ENCODE assay signal across 8 mouse cellular contexts in genomic region chr3:131364632-131365446, GRCm38 (mm10).
A peak's percentile ranks its signal among the peaks of the same experiment; 100 is the strongest.
DNase-seq lines count a peak whose midpoint lies in the region; ATAC-seq and TF ChIP-seq lines count a peak whose summit lies in the region.
"Had no signal": no experiment of that assay in that cellular context is flagged by ENCODE, and none has a peak within 500 bp of the region (broad histone marks: within the 10 kb centered on the region; RNA-seq: fewer than 3 reads in every experiment).

No protein-coding gene starts in this region.

- no peak overlapping the region for H3K9ac ChIP-seq in embryonic facial prominence, embryonic 11.5 days (replicated peaks; ENCODE audit: low read length)
- H3K9ac ChIP-seq in intestine, embryonic 15.5 days: no peak overlapping the region
- H3K9ac ChIP-seq in lung, embryonic 14.5 days: no peak overlapping the region
- H3K9ac ChIP-seq in forebrain, embryonic 14.5 days (ENCODE audit: low read length): no peak overlapping the region
- H3K9ac ChIP-seq: embryonic facial prominence, embryonic 15.5 days had no signal

- H3K4me3 ChIP-seq in embryonic facial prominence, embryonic 11.5 days (ENCODE audit: low read depth, low read length): no peak overlapping the region
- H3K4me3 ChIP-seq in intestine, embryonic 15.5 days (replicated peaks): peak overlapping the region; percentile 13
- peak overlapping the region; percentile 12 for H3K4me3 ChIP-seq in lung, embryonic 14.5 days (ENCODE audit: low read depth, low read length)
- H3K4me3 ChIP-seq in forebrain, embryonic 14.5 days (ENCODE audit: low read depth, low read length): no peak overlapping the region
- H3K4me3 ChIP-seq: embryonic facial prominence, embryonic 15.5 days had no signal

- no peak overlapping the region for H3K27ac ChIP-seq in embryonic facial prominence, embryonic 11.5 days (replicated peaks; ENCODE audit: low read depth, low read length)
- peak overlapping the region; percentile 65 for H3K27ac ChIP-seq in intestine, embryonic 15.5 days
- 0 out of 2 replicates have a peak overlapping the region, but pooled peaks have one; percentile 9 for H3K27ac ChIP-seq in lung, embryonic 14.5 days (ENCODE audit: low read depth)
- no peak overlapping the region for H3K27ac ChIP-seq in forebrain, embryonic 14.5 days (ENCODE audit: low read depth, low read length)
- H3K27ac ChIP-seq: embryonic facial prominence, embryonic 15.5 days had no signal

- peak; percentile 53 for DNase-seq in adrenal gland, adult 8-10 months
- DNase-seq in embryonic facial prominence, embryonic 11.5 days (ENCODE audit: low spot score): peak; percentile 60
- peak; percentile 69 for DNase-seq in lung, embryonic 14.5 days
- no peak for DNase-seq in forebrain, embryonic 14.5 days (ENCODE audit: low spot score)
- DNase-seq in right cerebral cortex, postnatal 25 days: no peak

- 0 out of 2 replicates have a peak, but pooled peaks have one; percentile 44 for ATAC-seq in embryonic facial prominence, embryonic 11.5 days (replicated peaks; ENCODE audit: insufficient number of reproducible peaks, low FRiP score, low TSS enrichment, low read depth)
- ATAC-seq in intestine, embryonic 15.5 days: peak; percentile 90
- ATAC-seq in lung, embryonic 14.5 days (ENCODE audit: insufficient read depth): peak; percentile 84
- ATAC-seq in forebrain, embryonic 14.5 days: no peak
- no peak for ATAC-seq in erythroid progenitor cell, adult 5-6 weeks (replicated peaks; ENCODE audit: low FRiP score, poor library complexity, severe bottlenecking)

- H3K9me3 ChIP-seq in embryonic facial prominence, embryonic 11.5 days (replicated peaks; ENCODE audit: control insufficient read depth, low read length): no peaks in the 10 kb centered on the region
- no peaks in the 10 kb centered on the region for H3K9me3 ChIP-seq in intestine, embryonic 15.5 days
- no peaks in the 10 kb centered on the region for H3K9me3 ChIP-seq in lung, embryonic 14.5 days (ENCODE audit: low read depth, low read length)
- H3K9me3 ChIP-seq in forebrain, embryonic 14.5 days (replicated peaks; ENCODE audit: control insufficient read depth, low read length): no peaks in the 10 kb centered on the region
- H3K9me3 ChIP-seq: embryonic facial prominence, embryonic 15.5 days had no signal

- no peak overlapping the region for H3K4me2 ChIP-seq in embryonic facial prominence, embryonic 11.5 days (ENCODE audit: low read depth, low read length)
- peak overlapping the region; percentile 42 for H3K4me2 ChIP-seq in intestine, embryonic 15.5 days (replicated peaks)
- peak overlapping the region; percentile 48 for H3K4me2 ChIP-seq in lung, embryonic 14.5 days
- no peak overlapping the region for H3K4me2 ChIP-seq in forebrain, embryonic 14.5 days (ENCODE audit: low read length)
- H3K4me2 ChIP-seq: embryonic facial prominence, embryonic 15.5 days had no signal

- no peaks in the 10 kb centered on the region for H3K27me3 ChIP-seq in embryonic facial prominence, embryonic 11.5 days (ENCODE audit: control insufficient read depth, insufficient read depth, low read length)
- no peaks in the 10 kb centered on the region for H3K27me3 ChIP-seq in intestine, embryonic 15.5 days (replicated peaks)
- no peaks in the 10 kb centered on the region for H3K27me3 ChIP-seq in lung, embryonic 14.5 days (ENCODE audit: insufficient read depth, low read length)
- H3K27me3 ChIP-seq in forebrain, embryonic 14.5 days (replicated peaks; ENCODE audit: control insufficient read depth, insufficient read depth, low read length): no peaks in the 10 kb centered on the region
- H3K27me3 ChIP-seq: embryonic facial prominence, embryonic 15.5 days had no signal

- no peak for TF ChIP-seq CTCF in lung, embryonic 14.5 days (IDR thresholded peaks at IDR 0.05; ENCODE audit: low read depth)

- 65% methylated on average over 23 of the region's 23 CpGs for WGBS in embryonic facial prominence, embryonic 11.5 days
- 40% methylated on average over 23 of the region's 23 CpGs for WGBS in intestine, embryonic 15.5 days
- 35% methylated on average over 23 of the region's 23 CpGs for WGBS in lung, embryonic 14.5 days
- WGBS in forebrain, embryonic 14.5 days: 77% methylated on average over 23 of the region's 23 CpGs

- H3K36me3 ChIP-seq in embryonic facial prominence, embryonic 11.5 days (replicated peaks; ENCODE audit: control insufficient read depth, insufficient read depth, low read depth, low read length): no peaks in the 10 kb centered on the region
- H3K36me3 ChIP-seq in intestine, embryonic 15.5 days: no peaks in the 10 kb centered on the region
- H3K36me3 ChIP-seq in lung, embryonic 14.5 days (ENCODE audit: insufficient read depth): no peaks in the 10 kb centered on the region
- H3K36me3 ChIP-seq in forebrain, embryonic 14.5 days (ENCODE audit: control insufficient read depth, insufficient read depth, low read length): no peaks in the 10 kb centered on the region
- H3K36me3 ChIP-seq: embryonic facial prominence, embryonic 15.5 days had no signal

- H3K4me1 ChIP-seq in embryonic facial prominence, embryonic 11.5 days (ENCODE audit: control insufficient read depth, insufficient read depth, low read length): no peaks in the 10 kb centered on the region; the same call in 1 of the 2 replicates
- 0 out of 2 replicates have a peak, but pooled peaks cover 13% of the 10 kb centered on the region for H3K4me1 ChIP-seq in intestine, embryonic 15.5 days (replicated peaks)
- H3K4me1 ChIP-seq in lung, embryonic 14.5 days (ENCODE audit: insufficient read depth): no peaks in the 10 kb centered on the region
- H3K4me1 ChIP-seq in forebrain, embryonic 14.5 days (ENCODE audit: control insufficient read depth, insufficient read depth, low read length): no peaks in the 10 kb centered on the region
- H3K4me1 ChIP-seq: embryonic facial prominence, embryonic 15.5 days had no signal

Comparison
In these comparisons a context has a peak if more than half of its experiments do, and no peak if none do; other contexts are left out.
1. DNase-seq: peak in adrenal gland, adult 8-10 months (single experiment), embryonic facial prominence, embryonic 11.5 days (single experiment) and lung, embryonic 14.5 days (single experiment); none in forebrain, embryonic 14.5 days (single experiment) and right cerebral cortex, postnatal 25 days (single experiment).
2. ATAC-seq: peak in embryonic facial prominence, embryonic 11.5 days (single experiment), intestine, embryonic 15.5 days (single experiment) and lung, embryonic 14.5 days (single experiment); none in forebrain, embryonic 14.5 days (single experiment) and erythroid progenitor cell, adult 5-6 weeks (single experiment).
3. H3K27ac ChIP-seq: peak in intestine, embryonic 15.5 days (single experiment) and lung, embryonic 14.5 days (single experiment); none in embryonic facial prominence, embryonic 11.5 days (single experiment) and forebrain, embryonic 14.5 days (single experiment).
4. H3K4me2 ChIP-seq: peak in intestine, embryonic 15.5 days (single experiment) and lung, embryonic 14.5 days (single experiment); none in embryonic facial prominence, embryonic 11.5 days (single experiment) and forebrain, embryonic 14.5 days (single experiment).
5. H3K4me3 ChIP-seq: peak in intestine, embryonic 15.5 days (single experiment) and lung, embryonic 14.5 days (single experiment); none in embryonic facial prominence, embryonic 11.5 days (single experiment) and forebrain, embryonic 14.5 days (single experiment).